Mouse (Mus musculus): ENCODE results near the gene Clec2e.
A peak's percentile ranks its signal among the peaks of the same experiment; 100 is the strongest.

The Clec2e gene

DNA sequence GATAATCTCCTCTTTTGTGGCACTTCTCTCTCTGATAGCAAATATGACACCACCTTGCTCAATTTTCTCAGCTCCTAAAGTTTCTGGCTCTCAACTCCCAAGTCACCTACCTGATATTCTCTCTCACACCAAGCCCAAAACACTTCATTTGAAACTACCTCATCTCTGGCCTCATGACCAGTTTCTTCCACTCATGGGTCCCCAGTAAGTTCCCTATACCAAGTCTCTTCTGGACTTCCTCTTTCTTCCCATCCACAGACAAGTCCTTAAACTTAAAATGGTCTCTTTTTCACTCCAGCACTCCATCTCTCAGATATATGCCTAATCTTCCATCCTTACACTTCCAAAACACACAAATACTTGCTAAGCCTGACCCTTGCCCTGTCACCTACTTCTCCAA, 42.7 kb downstream of the Clec2e start:
- no peak for DNase-seq (ENCODE audit: low read depth, low spot score)

DNA sequence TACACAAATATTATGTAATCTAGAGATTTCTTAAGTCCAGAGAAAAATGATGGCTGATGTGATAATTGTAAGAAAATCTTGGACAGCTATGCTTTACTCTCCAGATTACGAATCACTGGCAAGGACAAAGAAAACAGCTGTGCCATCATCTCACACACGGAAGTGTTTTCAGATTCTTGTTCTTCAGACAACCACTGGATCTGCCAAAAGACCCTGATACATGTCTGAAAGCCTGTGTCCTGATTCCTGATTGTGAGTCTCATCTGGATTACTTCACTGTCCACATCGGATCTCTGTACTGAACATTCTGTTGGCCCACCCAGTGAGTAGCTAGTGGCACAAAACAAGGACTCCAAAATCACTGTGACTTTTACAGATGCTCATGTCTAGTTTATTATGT, 44.5 kb downstream of the Clec2e start:
- DNase-seq (ENCODE audit: low read depth, low spot score) = no peak

DNA sequence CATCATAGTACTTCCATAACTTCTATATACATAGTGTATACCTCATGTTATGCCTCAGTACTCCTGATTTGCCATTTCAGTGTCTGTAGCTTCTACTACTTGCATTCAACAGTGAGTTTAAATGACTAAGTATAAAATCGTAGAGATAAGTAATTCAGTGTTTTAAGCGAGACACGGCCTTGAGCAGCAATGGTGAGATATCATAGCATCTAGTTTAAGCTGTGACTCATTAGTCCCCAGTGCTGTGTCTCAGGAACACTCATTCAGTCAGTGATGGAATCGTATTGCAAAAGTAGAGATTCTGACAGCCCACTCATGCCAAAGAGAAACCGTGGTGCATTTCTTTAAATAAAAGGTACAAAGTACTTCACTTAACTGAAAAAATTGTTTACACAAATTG, 49.0 kb downstream of the Clec2e start:
- no peak for DNase-seq (ENCODE audit: low read depth, low spot score)

DNA sequence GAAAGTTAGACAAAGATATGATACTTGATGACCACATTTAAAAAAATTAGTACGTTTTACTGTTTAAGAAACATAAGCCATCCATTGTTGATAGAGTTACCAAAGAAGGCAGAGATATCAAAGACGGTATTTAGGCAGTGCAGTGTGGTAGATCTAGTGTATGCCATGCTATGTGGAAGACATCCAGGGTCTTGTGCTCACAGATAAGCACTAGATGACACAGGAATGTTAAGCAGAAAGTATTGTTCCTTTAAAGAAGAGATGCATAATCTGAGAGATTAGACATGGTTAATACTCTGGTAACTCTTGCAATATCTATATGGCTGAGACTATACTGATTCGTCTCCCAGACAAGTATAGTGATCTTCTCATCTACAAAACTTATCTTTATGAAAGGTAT, 49.6 kb downstream of the Clec2e start:
- DNase-seq (ENCODE audit: low read depth, low spot score) = no peak

DNA sequence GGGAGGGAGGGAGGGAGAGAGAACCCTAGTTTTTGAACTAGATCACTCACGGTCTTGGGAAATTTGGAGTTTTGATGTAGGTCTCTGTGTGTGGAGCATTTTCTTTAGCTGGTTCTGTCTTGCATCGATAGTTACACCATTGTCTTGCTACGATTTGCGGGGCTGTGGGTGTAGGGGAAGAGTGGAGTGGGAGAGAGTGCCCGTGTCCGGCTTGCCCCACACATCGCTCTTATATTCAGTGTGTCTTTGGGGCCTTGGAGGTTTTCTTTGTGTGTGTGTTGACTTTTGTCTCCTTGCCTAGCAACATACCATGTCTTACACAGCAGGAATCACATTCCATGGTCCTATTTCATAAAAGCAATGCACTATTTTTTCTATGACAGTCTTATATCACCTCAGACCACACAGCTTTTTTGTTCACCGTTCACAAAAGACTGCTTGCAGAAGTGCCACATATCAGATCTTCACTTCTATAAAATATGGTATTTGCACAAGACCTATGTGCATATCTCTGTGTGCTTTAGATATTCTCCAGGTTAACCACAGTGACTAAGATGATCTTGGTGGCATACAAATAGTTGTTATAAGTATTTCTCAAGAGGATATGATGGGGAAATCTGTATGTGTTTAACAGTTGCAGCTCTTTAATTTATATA, 51.0 kb downstream of the Clec2e start:
- DNase-seq (ENCODE audit: low read depth, low spot score) = no peak

DNA sequence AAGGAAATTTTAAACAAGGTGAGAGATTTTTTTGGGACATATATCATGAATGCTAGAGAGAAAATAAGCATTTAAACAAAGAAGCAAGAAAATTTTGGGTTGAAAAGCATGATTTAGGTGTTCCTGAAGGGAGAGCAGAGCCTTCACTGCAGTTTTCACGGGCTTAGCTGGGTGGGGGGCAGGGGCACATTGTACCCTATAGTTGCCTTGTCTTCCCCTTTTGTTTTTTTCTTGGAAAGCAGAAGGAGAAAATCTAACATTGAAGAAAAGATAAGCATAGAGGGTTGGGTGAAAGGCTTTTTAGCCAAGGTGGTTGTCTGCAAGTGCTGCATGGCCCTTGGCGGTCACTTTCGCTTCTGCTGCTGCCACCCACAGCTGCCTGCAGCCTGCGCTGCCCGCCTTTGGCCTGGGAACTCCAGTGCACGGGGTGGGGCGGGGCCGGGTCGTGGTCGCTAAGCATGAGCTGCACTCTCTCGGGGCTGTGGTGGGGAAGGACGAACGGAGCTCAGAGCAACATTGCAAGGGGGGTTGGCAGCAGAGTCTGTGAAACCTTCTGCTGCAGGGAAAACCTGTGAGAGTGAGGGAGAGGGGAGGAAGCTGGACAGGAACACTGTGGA, 51.7 kb downstream of the Clec2e start:
- DNase-seq (ENCODE audit: low read depth, low spot score) = peak; percentile 49

- DNase-seq (ENCODE audit: low read depth, low spot score) = no peak
These were observed 52.3 kb downstream of the Clec2e start for GRCm38 (mm10) chr6:129048381-129048780.

GRCm38 (mm10) chr6:129045601-129046000, 55.1 kb downstream of the Clec2e start, which contains the start of gene Klrb1f:
TSS of gene Klrb1f (plus strand) at chr6:129045901.
- no peak for DNase-seq (ENCODE audit: low read depth, low spot score)

DNA sequence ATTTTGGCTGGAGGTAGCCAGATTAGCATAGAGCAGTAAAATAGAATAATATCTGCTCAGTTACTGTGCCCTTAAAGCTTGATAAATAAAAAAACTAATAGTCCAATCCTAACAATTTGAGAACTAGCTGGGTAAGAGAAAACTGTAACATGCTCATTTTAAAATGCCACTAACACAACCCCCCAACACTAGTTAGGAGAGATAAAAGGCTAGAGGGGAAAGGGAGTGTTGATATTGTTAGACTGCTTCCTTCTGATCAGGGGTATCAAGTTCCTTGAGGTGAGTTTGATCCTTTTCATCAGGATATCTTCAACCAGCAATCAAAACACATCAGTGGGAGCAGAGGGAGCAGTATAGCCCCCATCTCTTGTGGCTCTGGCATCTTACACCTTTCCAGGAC, 58.2 kb downstream of the Clec2e start:
- no peak for DNase-seq (ENCODE audit: low read depth, low spot score)
